Mouse (Mus musculus) testis, adult 2 months (tissue): ENCODE results near the gene Riok1.

Source experiments
- CTCF ChIP-seq: fragments of 200-500 bp; IDR thresholded peaks from 2 replicates; pipeline ENCODE4 v1.5.1; 2012; ENCODE audit warnings: low read depth, mild to moderate bottlenecking, inconsistent platforms, low read length, moderate library complexity; ENCODE audit not compliant: control insufficient read depth, insufficient read depth, insufficient replicate concordance
- POLR2A ChIP-seq: fragments of 200-500 bp; IDR thresholded peaks from 2 replicates; pipeline ENCODE4 v1.6.1; 2012; ENCODE audit warnings: low read depth, mild to moderate bottlenecking, inconsistent platforms, low read length, moderate library complexity; ENCODE audit not compliant: control insufficient read depth

DNA sequence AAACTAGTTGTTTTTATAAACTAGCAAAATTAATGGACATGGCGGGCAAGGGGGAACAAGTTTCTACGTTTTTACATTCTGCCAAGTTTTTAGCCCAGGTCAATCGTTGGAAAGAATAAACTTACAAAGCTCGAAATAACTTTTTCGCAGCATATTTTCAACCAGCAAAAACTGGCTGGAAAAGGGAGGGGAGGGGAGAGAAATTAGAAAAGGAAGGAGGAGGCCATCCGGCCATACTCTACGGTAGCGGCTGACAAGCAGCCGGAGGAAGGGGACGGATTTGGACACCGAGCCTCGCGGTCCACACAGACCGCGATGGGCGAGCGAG lies 43.5 kb upstream of the Riok1 start:
- TF ChIP-seq CTCF = no peak
- TF ChIP-seq POLR2A = no peak
